Mouse (Mus musculus) heart, postnatal 25 days (tissue): ENCODE results near the gene Tro. TPM values are rescaled to one million over a fixed set of nuclear protein-coding genes. Genes with fewer than 3 reads are reported as not detected.

Experiments
- DNase-seq: peaks from one replicate; pipeline ENCODE4 v3.0.0; 2022; ENCODE audit warnings: low spot score
- intact Hi-C: fragments of 180-260 bp; cut with DNase I; formaldehyde crosslinking; loops from one replicate; pipeline ENCODE4 v1.15.1; 2025
- total RNA-seq, 2 experiments: library from RNA; stranded (reverse); gene quantifications; 2 replicates each; pipeline ENCODE4 v1.2.3; 2021

The Tro gene
- total RNA-seq = under 1 TPM; 0.81 to 0.95 TPM

DNA sequence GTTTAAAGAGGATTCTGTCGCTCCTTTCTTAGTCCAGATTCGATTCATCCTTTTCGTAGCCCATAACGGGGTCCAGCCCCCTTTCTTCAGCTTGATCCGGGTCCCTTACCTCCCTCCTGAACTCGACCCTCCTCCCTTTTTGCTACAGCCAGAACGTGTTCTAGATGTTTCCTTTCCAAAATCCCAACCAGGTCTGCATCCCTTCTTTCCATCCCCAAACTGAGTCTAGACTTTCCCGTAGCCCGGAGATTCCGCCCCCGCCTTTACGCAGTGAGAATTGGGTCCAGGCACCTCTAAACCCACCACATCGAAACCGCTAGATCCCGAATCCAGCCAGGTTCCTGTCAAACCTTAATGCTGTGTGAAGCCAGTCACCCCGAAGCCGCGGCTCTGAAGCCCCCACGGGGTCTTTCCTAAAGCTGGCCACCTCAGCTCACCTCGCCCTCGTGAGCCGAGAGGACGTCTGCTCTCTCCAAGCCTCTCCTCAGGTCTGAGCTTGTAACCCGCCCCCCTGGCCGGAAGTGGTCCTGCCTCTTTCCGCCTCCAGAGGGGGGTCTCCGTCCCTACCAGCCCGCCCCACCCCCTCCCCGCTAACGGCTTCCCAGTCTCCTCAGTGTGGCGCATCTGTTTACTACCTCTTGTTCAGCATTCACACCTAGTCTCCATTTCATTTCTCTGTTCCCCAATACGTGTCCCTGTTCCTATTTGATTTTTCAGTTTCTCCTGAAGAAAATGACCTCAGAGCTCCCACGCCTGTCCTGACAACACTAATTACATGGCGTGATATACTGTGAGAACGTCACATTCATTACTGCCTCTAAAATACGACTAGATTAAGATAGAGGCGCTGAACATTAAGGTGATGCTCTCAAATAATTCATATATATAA lies at the start of gene Tro:
Gene Tro, minus strand, starts transcription at position 676 of the 889 bp plus-strand sequence.
- intact Hi-C loops = no loop called here
- DNase-seq = no peak

DNA sequence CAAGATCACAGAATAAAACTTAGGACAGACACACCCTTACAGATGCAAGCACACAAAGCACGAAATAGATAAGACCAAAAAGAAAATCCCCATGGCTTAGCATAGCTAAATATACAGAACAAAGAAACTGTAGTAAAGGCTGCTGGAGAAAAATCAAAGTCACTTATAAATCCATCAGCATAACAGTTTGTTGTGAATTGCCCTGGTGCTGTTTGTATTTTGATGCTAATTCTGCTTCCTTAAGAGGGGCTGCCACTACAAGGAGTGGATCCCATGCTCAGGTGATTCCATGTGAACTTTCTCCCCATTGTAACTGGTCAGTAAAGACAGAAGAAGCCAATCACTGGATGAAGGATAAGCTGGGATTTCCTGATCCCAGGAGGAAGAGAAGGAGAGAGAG lies 20.1 kb upstream of the Tro start:
- intact Hi-C loops = no loop called here
- DNase-seq = no peak

DNA sequence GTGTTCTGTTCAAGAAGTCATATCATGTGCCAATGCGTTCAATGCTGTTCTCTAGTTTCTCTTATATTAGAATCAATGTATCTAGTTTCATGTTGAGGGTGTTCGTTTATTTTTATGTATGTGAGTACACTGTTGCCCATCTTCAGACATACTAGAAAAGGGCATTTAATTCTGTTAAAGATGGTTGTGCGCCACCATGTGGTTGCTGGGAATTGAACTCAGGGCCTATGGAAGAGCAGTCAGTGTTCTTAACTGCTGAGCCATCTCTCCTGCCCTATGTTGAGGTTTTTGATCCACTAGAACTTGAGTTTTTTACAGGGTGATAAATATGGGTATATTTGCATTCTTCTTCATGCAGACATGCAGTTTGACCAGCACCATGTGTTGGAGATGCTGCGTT lies 5.4 kb upstream of the Tro start:
- intact Hi-C loops = loop anchor here (5.0 kb wide), 1 partner anchor 151 kb away; no protein-coding TSS in a partner anchor
- DNase-seq = no peak

DNA sequence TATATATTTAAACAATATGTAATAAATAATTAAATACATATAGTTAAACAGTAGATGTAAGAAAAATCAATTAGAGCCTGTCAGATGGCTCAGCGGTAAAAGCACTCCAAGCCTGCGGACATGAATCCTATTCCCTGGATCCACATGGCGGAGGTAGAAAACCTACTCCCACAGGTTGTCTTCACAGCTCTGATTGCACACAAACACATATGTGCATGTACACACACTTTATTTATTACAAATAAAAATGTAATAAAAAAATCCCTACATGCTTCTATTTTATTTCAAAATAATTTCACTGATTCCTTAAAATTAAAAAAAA lies 375 bp upstream of the Tro start:
- intact Hi-C loops = no loop called here
- DNase-seq = no peak

DNA sequence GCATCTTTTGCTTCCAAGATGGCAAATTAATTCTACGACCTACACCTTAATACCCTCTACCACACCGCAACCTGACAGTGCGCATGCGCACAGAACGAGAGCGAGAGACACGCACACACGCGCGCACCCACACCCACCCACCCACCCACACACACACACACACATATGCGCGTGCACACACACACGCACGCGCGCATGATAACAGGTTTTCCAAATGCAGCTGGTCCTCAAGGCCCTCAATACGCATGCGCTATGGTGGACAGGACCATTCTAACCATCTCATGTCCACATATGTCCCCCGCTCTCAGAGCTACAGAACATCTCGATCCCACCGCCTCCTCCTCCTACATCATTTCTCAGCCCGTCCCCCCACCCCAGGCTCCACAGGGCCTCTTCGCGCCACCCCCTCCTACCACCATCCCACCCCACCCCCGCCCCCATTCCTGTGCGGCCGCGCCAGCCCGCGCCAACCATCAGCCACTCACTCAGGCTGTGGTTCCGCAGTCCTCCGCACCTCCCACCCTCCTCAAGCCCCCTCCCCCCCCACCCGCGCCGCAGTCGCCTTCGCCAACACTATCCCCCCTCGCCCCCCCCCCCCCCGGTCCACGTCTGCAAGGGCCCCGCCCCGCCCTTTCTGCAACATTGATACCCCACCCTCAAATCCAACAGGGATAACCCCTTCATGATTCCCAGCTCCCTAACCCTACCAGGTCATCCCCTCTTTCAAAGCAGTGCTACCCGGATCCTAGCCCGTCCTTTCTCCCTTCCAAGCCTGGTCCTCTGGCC lies 1.1 kb downstream of the Tro start:
- intact Hi-C loops = no loop called here

DNA sequence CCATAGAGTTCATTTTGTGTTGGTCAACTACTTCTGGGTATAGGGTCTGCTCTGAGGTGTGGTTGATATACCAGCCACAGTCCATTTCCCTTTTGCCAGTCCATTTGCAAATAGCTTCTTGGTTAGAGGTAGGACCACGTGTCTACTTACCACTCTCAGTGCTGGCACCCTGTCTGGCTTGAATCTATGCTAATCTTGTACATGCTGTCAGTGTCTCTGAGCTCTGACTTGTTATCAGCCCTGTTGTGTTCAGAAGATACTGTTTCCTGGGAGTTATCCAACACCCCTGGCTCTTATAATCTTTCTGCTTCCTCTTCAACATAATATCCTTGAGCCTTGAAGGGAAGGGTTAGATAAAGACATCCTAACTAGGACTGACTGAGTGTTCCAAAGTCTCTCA lies 21.0 kb downstream of the Tro start:
- intact Hi-C loops = no loop called here
- no peak for DNase-seq

More for the DNA sequence above, 1.1 kb downstream of the Tro start:
- DNase-seq = no peak

DNA sequence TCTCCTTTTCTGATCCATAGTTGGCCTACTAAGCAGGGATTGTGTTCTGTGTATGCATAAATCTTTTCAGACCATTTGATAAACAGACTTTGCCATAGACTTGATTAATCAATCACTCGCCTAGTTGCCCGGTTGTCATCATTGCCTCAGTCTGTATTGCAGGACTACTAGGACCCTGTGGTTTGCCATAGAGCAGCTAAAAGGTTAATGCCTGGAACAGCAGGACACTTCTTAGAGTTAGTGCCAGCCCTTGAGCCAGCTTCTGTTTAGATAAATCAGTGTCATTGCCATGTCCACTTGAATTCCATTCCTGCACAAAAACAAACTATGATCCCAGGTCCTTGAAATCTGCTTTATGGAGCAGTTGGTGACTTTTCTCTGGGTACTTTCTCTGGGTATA lies 58.5 kb downstream of the Tro start:
- DNase-seq = no peak
- intact Hi-C loops = no loop called here

Other genes with a start within 250 kb of the Tro start
- gene Tmem29, start 198.4 kb downstream of the Tro start, total RNA-seq = 1 to 10 TPM; 4.2 to 6.2 TPM
- 100 to 1,000 TPM; 144 to 293 TPM for gene Alas2, start 110.2 kb downstream of the Tro start, total RNA-seq
- 1 to 10 TPM; 3.9 to 5.6 TPM for gene Pfkfb1, start 69.4 kb downstream of the Tro start, total RNA-seq
- 1 to 10 TPM; 4.7 to 6.5 TPM for gene Apex2, start 67.7 kb downstream of the Tro start, total RNA-seq
- 10 to 100 TPM; 30.5 to 32.3 TPM for gene Maged2, start 156.8 kb upstream of the Tro start, total RNA-seq